Mouse (Mus musculus): Measurements from ENCODE around the gene Tex19.1. TPM values are rescaled to one million over a fixed set of nuclear protein-coding genes. Genes with fewer than 3 reads are reported as not detected.

Tex19.1 gene
- polyA plus RNA-seq, 1 experiment from 2014 or later = not detected

Other genes starting within 250 kb of the Tex19.1 start
- gene Ccdc57, start 213.3 kb upstream of the Tex19.1 start, polyA plus RNA-seq (2015; fragmentation: Nextera tagmentation; extraction: Ambion mirVana) = 6.6 and 6.8 TPM in 2 replicates
- 67.1 and 73.0 TPM in 2 replicates for gene Slc16a3, start 197.7 kb upstream of the Tex19.1 start, polyA plus RNA-seq (2015; fragmentation: Nextera tagmentation; extraction: Ambion mirVana)
- 132 and 133 TPM in 2 replicates for gene Csnk1d, start 154.8 kb upstream of the Tex19.1 start, polyA plus RNA-seq (2015; fragmentation: Nextera tagmentation; extraction: Ambion mirVana)
- 0.65 and 1.5 TPM in 2 replicates for gene Cd7, start 106.7 kb upstream of the Tex19.1 start, polyA plus RNA-seq (2015; fragmentation: Nextera tagmentation; extraction: Ambion mirVana)
- gene Sectm1b, start 82.6 kb upstream of the Tex19.1 start, polyA plus RNA-seq (2015; fragmentation: Nextera tagmentation; extraction: Ambion mirVana) = not detected in 2 replicates
- 0.26 TPM in 1 of 2 replicates, not detected in the other for gene Sectm1a, start 64.9 kb upstream of the Tex19.1 start, polyA plus RNA-seq (2015; fragmentation: Nextera tagmentation; extraction: Ambion mirVana)
- not detected in 2 replicates for gene Tex19.2, start 27.5 kb upstream of the Tex19.1 start, polyA plus RNA-seq (2015; fragmentation: Nextera tagmentation; extraction: Ambion mirVana)
- 0.09 TPM in 1 of 2 replicates, not detected in the other for gene Uts2r, start 14.1 kb downstream of the Tex19.1 start, polyA plus RNA-seq (2015; fragmentation: Nextera tagmentation; extraction: Ambion mirVana)
- gene Hexdc, start 58.3 kb downstream of the Tex19.1 start, polyA plus RNA-seq (2015; fragmentation: Nextera tagmentation; extraction: Ambion mirVana) = 5.9 and 8.8 TPM in 2 replicates
- 25.7 and 27.9 TPM in 2 replicates for gene Ogfod3, start 58.6 kb downstream of the Tex19.1 start, polyA plus RNA-seq (2015; fragmentation: Nextera tagmentation; extraction: Ambion mirVana)
- gene Cybc1, start 83.2 kb downstream of the Tex19.1 start, polyA plus RNA-seq (2015; fragmentation: Nextera tagmentation; extraction: Ambion mirVana) = 35.2 and 35.3 TPM in 2 replicates
- 47.7 and 51.9 TPM in 2 replicates for gene Narf, start 91.1 kb downstream of the Tex19.1 start, polyA plus RNA-seq (2015; fragmentation: Nextera tagmentation; extraction: Ambion mirVana)
- gene Foxk2, start 113.8 kb downstream of the Tex19.1 start, polyA plus RNA-seq (2015; fragmentation: Nextera tagmentation; extraction: Ambion mirVana) = 7.8 and 8.7 TPM in 2 replicates
- 93.4 and 98.5 TPM in 2 replicates for gene Wdr45b, start 208.3 kb downstream of the Tex19.1 start, polyA plus RNA-seq (2015; fragmentation: Nextera tagmentation; extraction: Ambion mirVana)
- gene Rab40b, start 242.1 kb downstream of the Tex19.1 start, polyA plus RNA-seq (2015; fragmentation: Nextera tagmentation; extraction: Ambion mirVana) = 5.3 and 6.0 TPM in 2 replicates

All from lung, embryonic 15.5 days (tissue).